Mouse (Mus musculus) olfactory bulb, adult 2 months (tissue): Measurements from ENCODE around the gene Creg2.

ENCODE experiments used
- CTCF ChIP-seq: fragments of 200-500 bp; IDR thresholded peaks from 2 replicates; pipeline ENCODE4 v1.5.1; 2012; ENCODE audit warnings: low read depth, mild to moderate bottlenecking, low read length, moderate library complexity; ENCODE audit not compliant: insufficient read depth
- POLR2A ChIP-seq: fragments of 200-500 bp; IDR thresholded peaks from 2 replicates; pipeline ENCODE4 v1.6.1; 2012; ENCODE audit warnings: mild to moderate bottlenecking, low read depth, low read length, moderate library complexity; ENCODE audit not compliant: insufficient read depth

GRCm38 (mm10) chr1:39575778-39576375, 75.4 kb downstream of the Creg2 start:
- TF ChIP-seq POLR2A, result no peak
- no peak for TF ChIP-seq CTCF
